Mouse (Mus musculus): ENCODE measurements around the gene Nr4a1. TPM values are rescaled to one million over a fixed set of nuclear protein-coding genes. Genes with fewer than 3 reads are reported as not detected.

The Nr4a1 gene
- total and polyA plus RNA-seq, 3 experiments = 0.60 to 1.6 (median 0.89) TPM

- dilution Hi-C loops (cut with MboI; ENCODE audit: extremely low pct_ligation_motif_present, extremely low pct_unique_long_range_greater_than_20kb, low sequenced_read_pairs) (no loop called here), in situ Hi-C loops (cut with MboI; ENCODE audit: low pct_ligation_motif_present, low pct_unique_long_range_greater_than_20kb, low sequenced_read_pairs) (no loop called here)
- Histone ChIP-seq H3K4me1 (ENCODE audit: control insufficient read depth in 1 of 2, insufficient read depth in 2 of 2) (peaks cover 2 to 52% of the 10 kb centered on the region in 2 experiments; a peak in 3 of 4 replicates), H3K27me3 (replicated peaks) (peaks cover 28% of the 10 kb centered on the region), H3K9me3 (replicated peaks; ENCODE audit: low read length) (no peaks in the 10 kb centered on the region), H3K36me3 (replicated peaks in 1 of 2; ENCODE audit: control insufficient read depth in 1 of 2, insufficient read depth in 1 of 2, low read length in 1 of 2) (no peaks in the 10 kb centered on the region), H3K9ac (ENCODE audit: insufficient read depth, low read depth) (no peak overlapping the region), H3K4me2 (ENCODE audit: insufficient read depth, low read depth, poor library complexity, severe bottlenecking) (no peak overlapping the region), H3K27ac (ENCODE audit: insufficient read depth, low read depth) (no peak overlapping the region), H3K79me2 (replicated peaks; ENCODE audit: control insufficient read depth, extremely low read depth, insufficient read depth, poor library complexity, severe bottlenecking) (no peaks in the 10 kb centered on the region), H3K4me3 (replicated peaks in 1 of 3; ENCODE audit: low read depth in 2 of 3, low read length in 2 of 3, poor library complexity in 1 of 3) (no peak overlapping the region)
- DNase-seq (ENCODE audit: extremely low read depth) = peak; percentile 58
- peak; percentile 69 for TF ChIP-seq RAD21 (IDR thresholded peaks at IDR 0.05; ENCODE audit: low read depth, low read length)
- no peak for TF ChIP-seq KAT2A (IDR thresholded peaks at IDR 0.05; ENCODE audit: insufficient replicate concordance, low read length)
- TF ChIP-seq ELF1 (IDR thresholded peaks at IDR 0.05; ENCODE audit: low read depth, low read length) = peak; percentile 55
- TF ChIP-seq MAZ (IDR thresholded peaks at IDR 0.05; ENCODE audit: low read depth, low read length) = peak; percentile 64; the same call in 1 of the 2 replicates
- no peak for TF ChIP-seq RCOR1 (conservative IDR thresholded peaks at IDR 0.05; ENCODE audit: low read depth, low read length)
- TF ChIP-seq GABPA (IDR thresholded peaks at IDR 0.05; ENCODE audit: insufficient replicate concordance, low read depth, low read length) = no peak
- no peak for TF ChIP-seq ETS1 (conservative IDR thresholded peaks at IDR 0.05; ENCODE audit: low read depth, low read length)
- TF ChIP-seq NRF1 (IDR thresholded peaks at IDR 0.05; ENCODE audit: low read depth, low read length) = no peak
- TF ChIP-seq JUND (conservative IDR thresholded peaks at IDR 0.05; ENCODE audit: low read depth, low read length) = no peak
- no peak for TF ChIP-seq CHD1 (IDR thresholded peaks at IDR 0.05; ENCODE audit: low read depth, low read length)
- TF ChIP-seq TCF12 (IDR thresholded peaks at IDR 0.05; ENCODE audit: low read depth, low read length) = 0 out of 2 replicates have a peak, but pooled peaks have one; percentile 24
- TF ChIP-seq EP300 (IDR thresholded peaks at IDR 0.05; ENCODE audit: low read length) = no peak
- no peak for TF ChIP-seq MAFK (IDR thresholded peaks at IDR 0.05; ENCODE audit: insufficient replicate concordance, low read length)
- TF ChIP-seq MAX (IDR thresholded peaks at IDR 0.05; ENCODE audit: low read length) = no peak
- TF ChIP-seq SIN3A (IDR thresholded peaks at IDR 0.05; ENCODE audit: low read length) = no peak
- TF ChIP-seq CTCF (conservative IDR thresholded peaks at IDR 0.05 in 1 of 2, IDR thresholded peaks at IDR 0.05 in 1 of 2; ENCODE audit: low read depth in 2 of 2, low read length in 2 of 2) = peak; percentile 14 to 85; a peak in 2 of 4 replicates
- TF ChIP-seq SMC3 (IDR thresholded peaks at IDR 0.05; ENCODE audit: low read depth, low read length) = peak; percentile 73
Measured at GRCm38 (mm10) chr15:101238885-101239511, 15.1 kb upstream of the Nr4a1 start.

GRCm38 (mm10) chr15:101239821-101240220 lies 14.2 kb upstream of the Nr4a1 start:
- Histone ChIP-seq H3K9me3 (replicated peaks; ENCODE audit: low read length) (no peaks in the 10 kb centered on the region), H3K4me3 (replicated peaks in 1 of 3; ENCODE audit: low read depth in 2 of 3, low read length in 2 of 3, poor library complexity in 1 of 3) (no peak overlapping the region), H3K36me3 (replicated peaks in 1 of 2; ENCODE audit: control insufficient read depth in 1 of 2, insufficient read depth in 1 of 2, low read length in 1 of 2) (no peaks in the 10 kb centered on the region), H3K27ac (ENCODE audit: insufficient read depth, low read depth) (no peak overlapping the region), H3K27me3 (replicated peaks) (peaks cover 28% of the 10 kb centered on the region), H3K4me2 (ENCODE audit: insufficient read depth, low read depth, poor library complexity, severe bottlenecking) (no peak overlapping the region), H3K79me2 (replicated peaks; ENCODE audit: control insufficient read depth, extremely low read depth, insufficient read depth, poor library complexity, severe bottlenecking) (no peaks in the 10 kb centered on the region), H3K4me1 (ENCODE audit: control insufficient read depth in 1 of 2, insufficient read depth in 2 of 2) (peaks cover 2 to 48% of the 10 kb centered on the region in 2 experiments; a peak in 3 of 4 replicates), H3K9ac (ENCODE audit: insufficient read depth, low read depth) (no peak overlapping the region)
- no peak for DNase-seq (ENCODE audit: extremely low read depth)
- TF ChIP-seq POLR2AphosphoS2 (IDR thresholded peaks at IDR 0.05; ENCODE audit: low read depth, low read length) (no peak), ZKSCAN1 (IDR thresholded peaks at IDR 0.05; ENCODE audit: borderline replicate concordance, low read depth, low read length) (no peak), HCFC1 (IDR thresholded peaks at IDR 0.05; ENCODE audit: low read depth, low read length) (no peak), BHLHE40 (IDR thresholded peaks at IDR 0.05; ENCODE audit: low read depth, low read length) (no peak), CTCF (conservative IDR thresholded peaks at IDR 0.05 in 1 of 2, IDR thresholded peaks at IDR 0.05 in 1 of 2; ENCODE audit: low read depth in 2 of 2, low read length in 2 of 2) (no peak), MXI1 (IDR thresholded peaks at IDR 0.05; ENCODE audit: low read depth, low read length) (no peak), ELF1 (IDR thresholded peaks at IDR 0.05; ENCODE audit: low read depth, low read length) (no peak)
- dilution Hi-C loops (cut with MboI; ENCODE audit: extremely low pct_ligation_motif_present, extremely low pct_unique_long_range_greater_than_20kb, low sequenced_read_pairs) = no loop called here
- in situ Hi-C loops (cut with MboI; ENCODE audit: low pct_ligation_motif_present, low pct_unique_long_range_greater_than_20kb, low sequenced_read_pairs) = loop anchor here (5.0 kb wide), 1 partner anchor 37 kb away; no protein-coding TSS in a partner anchor

All from CH12.LX (cell line).